Mouse (Mus musculus) small intestine, adult 2 months (tissue): Measurements from ENCODE around the gene Sprr2i. TPM values are rescaled to one million over a fixed set of nuclear protein-coding genes. Genes with fewer than 3 reads are reported as not detected.

Experiments used
- H3K27ac ChIP-seq: fragments of 200-500 bp; 2 replicates; pipeline ENCODE4 v1.5.1; 2012; ENCODE audit warnings: low read depth, low read length, control low read depth, inconsistent platforms; ENCODE audit not compliant: insufficient read depth
- H3K27me3 ChIP-seq: fragments of 200-500 bp; 2 replicates; pipeline ENCODE4 v1.6.1; 2012; ENCODE audit warnings: mild to moderate bottlenecking, moderate library complexity, low read length, inconsistent platforms; ENCODE audit not compliant: control insufficient read depth, insufficient read depth
- H3K36me3 ChIP-seq: fragments of 200-500 bp; 2 replicates; pipeline ENCODE4 v1.6.1; 2012; ENCODE audit warnings: mild to moderate bottlenecking, low read length, control low read depth, inconsistent platforms; ENCODE audit not compliant: control insufficient read depth, insufficient read depth
- H3K4me1 ChIP-seq: fragments of 200-500 bp; 2 replicates; pipeline ENCODE4 v1.6.1; 2012; ENCODE audit warnings: low read length, inconsistent platforms, mixed read lengths; ENCODE audit not compliant: control insufficient read depth, insufficient read depth, insufficient read length
- H3K4me3 ChIP-seq: fragments of 200-500 bp; 2 replicates; pipeline ENCODE4 v1.5.1; 2012; ENCODE audit warnings: low read depth, mild to moderate bottlenecking, control low read depth, inconsistent platforms, low read length, moderate library complexity
- CTCF ChIP-seq: fragments of 200-500 bp; IDR thresholded peaks from 2 replicates; pipeline ENCODE4 v1.5.1; 2012; ENCODE audit warnings: low read depth, mild to moderate bottlenecking, control low read depth, inconsistent platforms, low read length, moderate library complexity, mixed read lengths; ENCODE audit not compliant: insufficient replicate concordance, insufficient read length; ENCODE audit errors: extremely low read depth
- POLR2A ChIP-seq: fragments of 200-500 bp; IDR thresholded peaks from 2 replicates; pipeline ENCODE4 v1.6.1; 2012; ENCODE audit warnings: low read depth, mild to moderate bottlenecking, control low read depth, inconsistent platforms, low read length, moderate library complexity
- WGBS: fragments of 180-500 bp; shearing (Covaris S2); methylation state at CpG from one replicate; pipeline ENCODE4 v1.1.7; 2018; 5-methylcytosine and 5-hydroxymethylcytosine counted together
- polyA plus RNA-seq: library from polyadenylated mRNA; depleted of rRNA; stranded (reverse); fragments of >200 nt; gene quantifications from 2 replicates; pipeline ENCODE4 v1.2.3, GENCODE M21; 2012; rRNA removed

Sprr2i gene
- polyA plus RNA-seq: not detected in 2 replicates

- no peak within 1 kb of the TSS for H3K27ac ChIP-seq
- H3K36me3 ChIP-seq: no peaks in the 10 kb centered on the region
- WGBS: 87% methylated on average over 2 of the region's 2 CpGs
- H3K27me3 ChIP-seq: no peaks in the 10 kb centered on the region
- no peak within 1 kb of the TSS for H3K4me3 ChIP-seq
- no peak for TF ChIP-seq CTCF
- no peak for TF ChIP-seq POLR2A
- no peaks in the 10 kb centered on the region for H3K4me1 ChIP-seq
These were observed at the start of gene Sprr2i for GRCm38 (mm10) chr3:92407691-92408090. Gene Sprr2i (plus strand): TSS chr3:92407991.

GRCm38 (mm10) chr3:92361619-92362018 lies 46.2 kb upstream of the Sprr2i start:
- H3K4me1 ChIP-seq: no peaks in the 10 kb centered on the region
- no peaks in the 10 kb centered on the region for H3K27me3 ChIP-seq
- no peak overlapping the region for H3K27ac ChIP-seq
- H3K36me3 ChIP-seq: no peaks in the 10 kb centered on the region
- no peak overlapping the region for H3K4me3 ChIP-seq
- TF ChIP-seq POLR2A (no peak), CTCF (no peak)

GRCm38 (mm10) chr3:92364887-92365286 lies 42.9 kb upstream of the Sprr2i start, which contains the start of gene Sprr2f:
Gene Sprr2f (plus strand): TSS chr3:92365187.
- TF ChIP-seq POLR2A (no peak), CTCF (no peak)
- no peaks in the 10 kb centered on the region for H3K27me3 ChIP-seq
- no peak within 1 kb of the TSS for H3K27ac ChIP-seq
- no peak within 1 kb of the TSS for H3K4me3 ChIP-seq
- 58% methylated on average over 3 of the region's 3 CpGs for WGBS
- H3K4me1 ChIP-seq: no peaks in the 10 kb centered on the region
- H3K36me3 ChIP-seq: no peaks in the 10 kb centered on the region

GRCm38 (mm10) chr3:92373613-92374012 lies 34.2 kb upstream of the Sprr2i start:
- no peak for TF ChIP-seq POLR2A
- TF ChIP-seq CTCF: no peak
- H3K27ac ChIP-seq: no peak overlapping the region
- no peaks in the 10 kb centered on the region for H3K36me3 ChIP-seq
- no peaks in the 10 kb centered on the region for H3K27me3 ChIP-seq
- 71% methylated on average over 2 of the region's 2 CpGs for WGBS
- no peak overlapping the region for H3K4me3 ChIP-seq
- H3K4me1 ChIP-seq: no peaks in the 10 kb centered on the region

- no peak within 1 kb of the TSS for H3K4me3 ChIP-seq
- H3K27me3 ChIP-seq: no peaks in the 10 kb centered on the region
- no peak within 1 kb of the TSS for H3K27ac ChIP-seq
- TF ChIP-seq POLR2A (no peak), CTCF (no peak)
- 78% methylated on average over 1 of the region's 1 CpGs for whole genome bisulfite sequencing
- no peaks in the 10 kb centered on the region for H3K4me1 ChIP-seq
- no peaks in the 10 kb centered on the region for H3K36me3 ChIP-seq
These were observed 22.4 kb upstream of the Sprr2i start, which contains the start of gene Sprr2h for GRCm38 (mm10) chr3:92385385-92385784. Gene Sprr2h (plus strand): TSS chr3:92385685.

- H3K36me3 ChIP-seq: no peaks in the 10 kb centered on the region
- H3K4me1 ChIP-seq: no peaks in the 10 kb centered on the region
- TF ChIP-seq POLR2A (no peak), CTCF (no peak)
- no peak overlapping the region for H3K4me3 ChIP-seq
- H3K27ac ChIP-seq: no peak overlapping the region
- H3K27me3 ChIP-seq: no peaks in the 10 kb centered on the region
- 9% methylated on average over 1 of the region's 1 CpGs for WGBS
These were observed 13.5 kb upstream of the Sprr2i start for GRCm38 (mm10) chr3:92394301-92394700.

- Histone ChIP-seq H3K27me3 (no peaks in the 10 kb centered on the region), H3K36me3 (no peaks in the 10 kb centered on the region), H3K4me3 (no peak within 1 kb of the TSS), H3K4me1 (no peaks in the 10 kb centered on the region), H3K27ac (no peak within 1 kb of the TSS)
- whole genome bisulfite sequencing: 87% methylated on average over 2 of the region's 2 CpGs
- TF ChIP-seq POLR2A (no peak), CTCF (no peak)
These were observed 10.0 kb downstream of the Sprr2i start, which contains the start of gene Sprr2j-ps for GRCm38 (mm10) chr3:92417782-92418181. Gene Sprr2j-ps (plus strand): TSS chr3:92418082.

- TF ChIP-seq CTCF (no peak), POLR2A (no peak)
- H3K4me3 ChIP-seq: no peak within 1 kb of the TSS
- H3K27me3 ChIP-seq: no peaks in the 10 kb centered on the region
- H3K36me3 ChIP-seq: no peaks in the 10 kb centered on the region
- H3K27ac ChIP-seq: no peak within 1 kb of the TSS
- H3K4me1 ChIP-seq: no peaks in the 10 kb centered on the region
- 92% methylated on average over 6 of the region's 6 CpGs for WGBS
These were observed 21.5 kb downstream of the Sprr2i start, which contains the start of gene Gm9774 for GRCm38 (mm10) chr3:92429323-92429722. Gene Gm9774 (minus strand): TSS chr3:92429423.
